Mouse (Mus musculus): ENCODE data around the gene Btnl10. TPM values are rescaled to one million over a fixed set of nuclear protein-coding genes. Genes with fewer than 3 reads are reported as not detected.

Gene Btnl10
- polyA plus RNA-seq, 1 experiment = not detected

DNA sequence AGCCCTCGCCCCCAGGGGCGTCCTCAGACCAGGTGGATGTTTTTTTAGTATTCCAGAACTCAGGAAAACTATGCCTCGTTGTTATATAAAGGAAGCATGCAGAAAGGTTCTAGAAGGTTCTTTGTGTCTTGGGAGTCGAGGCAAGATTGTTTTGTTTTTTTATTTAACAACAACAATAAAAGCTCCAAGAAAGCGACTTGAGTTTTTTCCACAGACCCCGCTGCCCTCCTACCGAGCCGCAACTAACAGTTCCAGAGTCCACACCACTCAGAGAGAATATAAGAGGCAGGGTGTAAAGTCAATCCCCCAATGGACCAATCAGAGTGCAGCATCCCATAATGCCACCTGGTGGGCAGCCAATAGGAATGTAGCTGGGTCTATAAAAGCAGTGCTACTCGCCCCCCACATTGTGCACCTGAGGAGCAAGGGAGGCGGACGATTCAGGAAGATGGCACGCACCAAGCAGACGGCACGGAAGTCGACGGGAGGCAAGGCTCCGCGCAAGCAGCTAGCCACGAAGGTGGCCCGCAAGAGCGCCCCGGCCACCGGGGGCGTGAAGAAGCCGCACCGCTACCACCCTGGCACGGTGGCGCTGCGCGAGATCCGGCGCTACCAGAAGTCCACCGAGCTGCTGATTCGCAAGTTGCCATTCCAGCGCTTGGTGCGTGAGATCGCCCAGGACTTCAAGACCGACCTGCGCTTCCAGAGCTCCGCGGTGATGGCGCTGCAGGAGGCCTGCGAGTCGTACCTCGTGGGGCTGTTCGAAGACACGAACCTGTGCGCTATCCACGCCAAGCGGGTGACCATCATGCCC is 43.9 kb downstream of the Btnl10 start:
- no peak overlapping the region for H3K27ac ChIP-seq (ENCODE audit: insufficient read depth, low read depth, low read length)
- WGBS = 69% methylated on average over 50 of the region's 50 CpGs
- no peak overlapping the region for H3K4me3 ChIP-seq (ENCODE audit: insufficient read depth, low read depth, low read length)
- H3K4me1 ChIP-seq (ENCODE audit: control insufficient read depth, insufficient read depth, low read length) = peaks cover 19% of the 10 kb centered on the region
- no peak for TF ChIP-seq CTCF (IDR thresholded peaks at IDR 0.05; ENCODE audit: insufficient read depth, low read depth, low read length)
- TF ChIP-seq POLR2A (IDR thresholded peaks at IDR 0.05; ENCODE audit: insufficient read depth, low read depth, low read length) = no peak

DNA sequence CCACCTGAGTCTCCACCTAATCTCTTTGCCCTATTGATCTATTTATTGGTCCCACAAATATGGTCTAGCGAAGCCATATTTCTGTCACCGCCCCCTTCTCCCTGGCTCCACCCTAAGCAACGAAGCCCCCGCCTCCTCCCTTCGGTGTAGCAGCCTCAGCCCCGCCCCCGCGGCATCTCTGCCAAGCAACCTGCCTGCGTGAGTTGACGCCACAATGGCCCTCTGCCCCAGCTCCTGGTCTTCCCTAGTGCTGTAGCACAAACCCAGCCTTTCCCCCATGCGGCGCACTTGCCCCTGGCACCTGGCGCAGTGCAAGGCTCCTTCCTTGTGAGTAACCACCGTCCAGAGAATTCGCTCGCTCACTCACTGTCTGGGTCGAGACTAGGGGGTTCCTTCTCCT is 45.8 kb downstream of the Btnl10 start:
- Histone ChIP-seq H3K4me3 (ENCODE audit: insufficient read depth, low read depth, low read length) (no peak overlapping the region), H3K4me1 (ENCODE audit: control insufficient read depth, insufficient read depth, low read length) (peaks cover 8% of the 10 kb centered on the region), H3K27ac (ENCODE audit: insufficient read depth, low read depth, low read length) (no peak overlapping the region)
- WGBS = 31% methylated on average over 17 of the region's 17 CpGs
- TF ChIP-seq POLR2A (IDR thresholded peaks at IDR 0.05; ENCODE audit: insufficient read depth, low read depth, low read length) = no peak

DNA sequence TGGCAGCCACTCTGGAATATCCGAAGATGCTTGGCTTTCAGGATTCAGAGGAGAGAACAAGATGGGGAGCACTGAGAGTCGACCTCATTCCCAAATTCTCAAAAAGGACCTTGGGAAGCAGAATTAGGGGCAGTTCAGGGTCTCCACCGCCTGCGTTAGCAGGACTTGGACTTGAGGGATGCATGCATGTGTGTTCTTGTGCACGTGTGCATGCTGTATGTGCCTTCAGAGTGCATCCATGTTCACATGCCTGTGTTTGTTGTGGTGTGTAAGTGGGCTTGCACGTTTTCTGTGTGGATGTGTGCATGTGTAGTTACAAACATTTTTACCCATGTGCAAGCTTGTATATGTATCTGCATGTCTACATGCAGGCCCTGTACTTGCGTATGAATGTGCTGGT is 46.5 kb downstream of the Btnl10 start:
- TF ChIP-seq CTCF (IDR thresholded peaks at IDR 0.05; ENCODE audit: insufficient read depth, low read depth, low read length) = no peak
- TF ChIP-seq POLR2A (IDR thresholded peaks at IDR 0.05; ENCODE audit: insufficient read depth, low read depth, low read length) = no peak
- 88% methylated on average over 7 of the region's 7 CpGs for whole genome bisulfite sequencing
- Histone ChIP-seq H3K27ac (ENCODE audit: insufficient read depth, low read depth, low read length) (no peak overlapping the region), H3K4me3 (ENCODE audit: insufficient read depth, low read depth, low read length) (no peak overlapping the region), H3K4me1 (ENCODE audit: control insufficient read depth, insufficient read depth, low read length) (peaks cover 6% of the 10 kb centered on the region)

DNA sequence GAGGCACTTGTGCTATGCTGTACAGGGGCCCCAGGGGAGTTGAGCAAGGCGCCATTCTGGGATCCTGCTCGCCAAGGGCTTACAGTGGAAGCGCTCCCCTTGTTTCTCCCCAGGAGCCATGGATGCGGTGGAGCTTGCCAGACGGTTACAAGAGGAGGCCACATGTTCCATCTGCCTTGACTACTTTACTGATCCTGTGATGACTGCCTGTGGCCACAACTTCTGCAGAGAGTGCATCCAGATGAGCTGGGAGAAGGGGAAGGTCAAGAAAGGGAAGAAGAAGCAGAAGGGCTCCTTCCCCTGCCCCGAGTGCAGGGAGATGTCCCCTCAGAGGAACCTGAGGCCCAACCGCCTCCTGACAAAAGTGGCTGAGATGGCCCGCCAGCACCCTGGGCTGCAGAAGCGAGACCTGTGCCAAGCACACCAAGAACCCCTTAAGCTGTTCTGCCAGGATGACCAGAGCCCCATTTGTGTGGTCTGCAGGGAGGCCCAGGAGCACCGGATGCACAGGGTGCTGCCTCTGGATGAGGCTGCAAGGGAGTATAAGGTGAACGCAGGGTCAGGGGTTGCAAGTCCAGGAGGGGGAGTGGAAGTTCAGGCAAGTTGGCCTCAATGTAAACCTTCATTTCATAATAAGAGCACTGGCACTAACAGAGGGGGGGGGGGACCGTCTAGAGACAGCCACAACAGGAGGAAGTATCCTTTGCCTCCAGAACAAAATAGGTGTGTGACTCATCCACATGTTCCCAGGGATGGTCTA is 47.5 kb downstream of the Btnl10 start:
- H3K4me3 ChIP-seq (ENCODE audit: insufficient read depth, low read depth, low read length) = no peak overlapping the region
- H3K4me1 ChIP-seq (ENCODE audit: control insufficient read depth, insufficient read depth, low read length) = peaks cover 4% of the 10 kb centered on the region
- H3K27ac ChIP-seq (ENCODE audit: insufficient read depth, low read depth, low read length) = no peak overlapping the region
- 60% methylated on average over 12 of the region's 12 CpGs for WGBS
- TF ChIP-seq POLR2A (IDR thresholded peaks at IDR 0.05; ENCODE audit: insufficient read depth, low read depth, low read length) = no peak
- TF ChIP-seq CTCF (IDR thresholded peaks at IDR 0.05; ENCODE audit: insufficient read depth, low read depth, low read length) = no peak

DNA sequence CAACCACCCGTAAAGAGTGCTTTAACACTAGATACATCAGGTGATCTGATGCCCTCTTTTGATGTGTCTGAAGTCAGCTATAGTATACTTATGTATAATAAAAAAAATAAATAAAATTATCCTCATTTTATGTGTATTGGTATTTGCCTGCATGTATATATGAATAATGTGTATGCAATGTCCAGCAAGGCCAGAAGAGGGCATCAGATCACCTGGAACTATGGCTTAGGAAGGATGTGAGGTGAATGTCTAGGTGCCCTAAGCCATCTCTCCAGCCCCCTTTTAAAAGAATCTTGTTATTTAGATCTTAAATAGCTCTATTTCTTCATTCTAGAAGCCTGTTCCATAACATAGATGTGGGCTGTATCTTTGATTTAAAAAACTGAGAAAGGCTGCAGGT is 49.6 kb downstream of the Btnl10 start:
- no peak overlapping the region for H3K4me3 ChIP-seq (ENCODE audit: insufficient read depth, low read depth, low read length)
- TF ChIP-seq CTCF (IDR thresholded peaks at IDR 0.05; ENCODE audit: insufficient read depth, low read depth, low read length) (no peak), POLR2A (IDR thresholded peaks at IDR 0.05; ENCODE audit: insufficient read depth, low read depth, low read length) (no peak)
- WGBS = 94% methylated on average over 1 of the region's 1 CpGs
- no peak overlapping the region for H3K27ac ChIP-seq (ENCODE audit: insufficient read depth, low read depth, low read length)
- H3K4me1 ChIP-seq (ENCODE audit: control insufficient read depth, insufficient read depth, low read length) = peaks cover 8% of the 10 kb centered on the region

DNA sequence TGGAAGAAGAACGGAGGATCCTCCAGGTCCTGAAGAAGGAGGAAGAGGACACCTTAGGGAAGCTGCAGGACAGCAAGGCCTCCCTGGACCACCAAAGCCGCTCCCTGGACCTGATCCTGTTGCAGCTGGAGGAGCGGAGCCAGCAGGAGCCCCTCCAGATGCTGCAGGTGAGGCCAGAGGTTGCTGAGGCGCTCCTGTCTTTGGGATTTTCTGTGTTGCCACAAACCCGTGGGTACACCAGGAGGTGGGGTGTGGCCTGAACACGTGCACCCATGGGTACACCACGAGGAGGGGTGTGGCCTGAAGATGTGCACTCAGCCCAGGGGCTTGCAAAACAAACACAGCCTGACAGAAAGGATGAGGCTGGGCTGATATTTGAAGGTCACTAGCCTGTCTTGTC is 50.8 kb downstream of the Btnl10 start:
- WGBS = 81% methylated on average over 7 of the region's 7 CpGs
- H3K4me1 ChIP-seq (ENCODE audit: control insufficient read depth, insufficient read depth, low read length) = peaks cover 7% of the 10 kb centered on the region
- H3K4me3 ChIP-seq (ENCODE audit: insufficient read depth, low read depth, low read length) = no peak overlapping the region
- TF ChIP-seq POLR2A (IDR thresholded peaks at IDR 0.05; ENCODE audit: insufficient read depth, low read depth, low read length) (no peak), CTCF (IDR thresholded peaks at IDR 0.05; ENCODE audit: insufficient read depth, low read depth, low read length) (no peak)
- no peak overlapping the region for H3K27ac ChIP-seq (ENCODE audit: insufficient read depth, low read depth, low read length)

DNA sequence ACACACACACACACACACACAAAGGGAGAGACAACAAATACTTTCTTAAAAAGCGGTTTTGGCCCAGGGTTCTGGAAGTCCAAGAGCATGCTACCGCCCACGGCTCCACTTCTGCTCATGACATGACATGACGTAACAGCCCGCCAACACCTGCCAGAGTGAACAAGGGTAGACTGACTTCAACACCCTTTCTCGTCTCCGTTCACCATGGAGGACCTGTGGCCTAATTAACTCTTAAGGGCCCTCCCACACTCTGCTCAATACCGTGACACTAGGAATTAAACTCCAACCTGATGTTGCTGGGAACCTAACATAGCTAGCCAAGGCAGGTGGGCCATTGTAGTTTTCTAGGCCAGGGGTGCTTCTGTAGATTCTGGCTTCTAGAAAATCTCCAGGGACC is 51.3 kb downstream of the Btnl10 start:
- H3K27ac ChIP-seq (ENCODE audit: insufficient read depth, low read depth, low read length) = no peak overlapping the region
- H3K4me1 ChIP-seq (ENCODE audit: control insufficient read depth, insufficient read depth, low read length) = 0 out of 2 replicates have a peak, but pooled peaks cover 4% of the 10 kb centered on the region
- no peak for TF ChIP-seq POLR2A (IDR thresholded peaks at IDR 0.05; ENCODE audit: insufficient read depth, low read depth, low read length)
- TF ChIP-seq CTCF (IDR thresholded peaks at IDR 0.05; ENCODE audit: insufficient read depth, low read depth, low read length) = no peak
- 76% methylated on average over 8 of the region's 8 CpGs for WGBS
- no peak overlapping the region for H3K4me3 ChIP-seq (ENCODE audit: insufficient read depth, low read depth, low read length)

DNA sequence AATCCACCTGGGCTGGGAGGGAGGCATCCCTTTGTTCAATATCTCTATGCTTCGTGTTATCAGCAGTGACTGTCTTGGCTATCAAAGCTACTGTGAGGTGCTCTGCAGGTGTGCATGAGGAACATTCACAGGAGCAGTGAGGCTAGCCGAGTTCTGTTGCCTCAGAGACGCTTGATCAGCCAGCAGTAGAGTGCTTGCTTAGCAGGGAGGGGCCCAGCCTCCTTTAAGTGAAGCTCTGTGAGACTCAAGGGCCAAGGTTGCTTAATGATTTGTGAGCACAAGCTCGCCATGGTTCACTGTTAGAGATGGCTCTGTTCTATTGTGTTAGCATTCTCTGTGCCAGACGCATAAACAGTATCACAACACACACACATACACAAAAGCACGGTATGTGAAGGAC is 52.0 kb downstream of the Btnl10 start:
- TF ChIP-seq CTCF (IDR thresholded peaks at IDR 0.05; ENCODE audit: insufficient read depth, low read depth, low read length) (no peak), POLR2A (IDR thresholded peaks at IDR 0.05; ENCODE audit: insufficient read depth, low read depth, low read length) (no peak)
- Histone ChIP-seq H3K27ac (ENCODE audit: insufficient read depth, low read depth, low read length) (no peak overlapping the region), H3K4me3 (ENCODE audit: insufficient read depth, low read depth, low read length) (no peak overlapping the region), H3K4me1 (ENCODE audit: control insufficient read depth, insufficient read depth, low read length) (0 out of 2 replicates have a peak, but pooled peaks cover 4% of the 10 kb centered on the region)
- 70% methylated on average over 6 of the region's 6 CpGs for WGBS

DNA sequence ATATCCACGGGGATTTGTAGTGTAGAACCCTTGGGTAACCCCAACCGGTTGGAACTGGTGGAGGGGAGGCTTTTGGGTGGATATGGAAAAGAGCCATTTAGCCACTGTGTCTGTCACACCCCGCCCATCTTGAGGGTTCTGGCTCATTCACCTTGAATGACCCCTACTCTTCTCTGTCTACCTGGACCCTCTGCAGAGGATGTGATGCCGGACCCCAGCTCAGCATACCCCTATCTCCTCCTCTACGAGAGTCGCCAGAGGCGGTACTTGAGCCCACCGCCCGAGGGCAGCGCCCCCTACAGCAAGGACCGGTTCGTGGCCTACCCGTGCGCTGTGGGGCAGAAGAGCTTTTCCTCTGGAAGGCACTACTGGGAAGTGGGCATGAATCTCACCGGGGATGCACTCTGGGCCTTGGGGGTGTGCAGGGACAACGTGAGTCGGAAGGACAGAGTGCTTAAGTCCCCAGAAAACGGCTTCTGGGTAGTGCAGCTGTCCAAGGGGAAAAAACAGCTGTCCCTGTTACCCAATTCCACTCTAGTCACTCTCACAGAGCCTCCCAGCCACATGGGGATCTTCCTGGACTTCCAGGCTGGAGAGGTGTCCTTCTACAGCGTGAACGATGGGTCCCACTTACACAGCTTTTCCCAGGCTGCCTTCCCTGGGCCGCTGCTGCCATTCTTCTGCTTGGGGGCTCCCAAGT is 53.3 kb downstream of the Btnl10 start:
- Histone ChIP-seq H3K4me3 (ENCODE audit: insufficient read depth, low read depth, low read length) (no peak overlapping the region), H3K4me1 (ENCODE audit: control insufficient read depth, insufficient read depth, low read length) (0 out of 2 replicates have a peak, but pooled peaks cover 4% of the 10 kb centered on the region), H3K27ac (ENCODE audit: insufficient read depth, low read depth, low read length) (no peak overlapping the region)
- TF ChIP-seq POLR2A (IDR thresholded peaks at IDR 0.05; ENCODE audit: insufficient read depth, low read depth, low read length) (no peak), CTCF (IDR thresholded peaks at IDR 0.05; ENCODE audit: insufficient read depth, low read depth, low read length) (no peak)
- 89% methylated on average over 21 of the region's 21 CpGs for WGBS
